Mouse (Mus musculus): ENCODE data around the gene Fbxo31.

Fbxo31 gene

GRCm38 (mm10) chr8:121589205-121589726 lies 10.7 kb upstream of the Fbxo31 start:
- CTCF ChIA-PET: no interaction called here

GRCm38 (mm10) chr8:121588750-121589149 lies 10.1 kb upstream of the Fbxo31 start:
- CTCF ChIA-PET: no interaction called here

GRCm38 (mm10) chr8:121585159-121585825 lies 6.7 kb upstream of the Fbxo31 start:
- CTCF ChIA-PET: interaction anchor here (0.5 kb wide), 1 partner anchor 1615 kb away, joined by 3 read pairs; no protein-coding TSS in a partner anchor

DNA sequence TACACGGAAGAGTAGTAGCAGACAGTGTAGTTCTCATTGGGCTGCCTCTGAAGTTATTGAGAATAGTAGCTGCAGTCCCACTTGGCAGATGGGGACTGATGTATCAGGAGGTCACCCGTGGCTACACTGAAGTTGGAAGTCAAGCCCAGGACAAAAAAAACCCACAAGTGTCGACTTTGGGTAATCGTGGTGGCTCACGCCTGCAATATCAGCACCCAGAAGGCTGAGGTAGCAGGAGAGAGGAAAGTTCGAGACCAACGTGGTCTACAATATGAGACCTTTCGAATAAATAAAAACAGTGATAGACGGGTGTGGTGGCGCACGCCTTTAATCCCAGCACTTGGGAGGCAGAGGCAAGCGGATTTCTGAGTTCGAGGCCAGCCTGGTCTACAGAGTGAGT lies 6.1 kb upstream of the Fbxo31 start:
- CTCF ChIA-PET: interaction anchor here (0.5 kb wide), 1 partner anchor 342 kb away, joined by 4 read pairs; no protein-coding TSS in a partner anchor

DNA sequence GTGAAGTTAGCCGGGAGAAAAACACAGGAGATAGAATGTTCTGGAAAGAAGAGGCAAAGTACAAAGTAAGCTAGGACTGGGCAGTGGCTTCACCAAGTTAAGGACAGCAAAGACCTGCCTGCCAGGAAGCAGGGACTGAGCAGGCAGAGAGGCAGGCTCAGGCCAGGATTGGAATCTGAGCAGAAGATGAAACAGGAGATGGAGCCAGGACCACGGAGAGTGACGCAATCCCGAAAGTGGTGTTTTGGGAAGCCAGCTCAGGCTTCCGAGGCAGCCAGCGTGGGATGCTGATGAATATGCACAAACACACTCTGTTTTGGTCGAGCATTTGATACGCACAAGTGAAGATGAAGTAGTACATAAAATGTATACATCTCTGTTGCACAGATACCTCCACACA lies 5.0 kb upstream of the Fbxo31 start:
- CTCF ChIA-PET: no interaction called here

GRCm38 (mm10) chr8:121580465-121580864 lies 1.9 kb upstream of the Fbxo31 start:
- CTCF ChIA-PET: interaction anchor here (1.0 to 1.1 kb wide), 2 partner anchors 10 to 14 kb away, joined by 3 to 9 read pairs; no protein-coding TSS in a partner anchor

- CTCF ChIA-PET: interaction anchor here (0.6 to 1.1 kb wide), 2 partner anchors 13 to 38 kb away, joined by 3 to 4 read pairs; partner anchors contain the start of gene Map1lc3b
Observed at GRCm38 (mm10) chr8:121577751-121578675, 593 bp downstream of the Fbxo31 start.

DNA sequence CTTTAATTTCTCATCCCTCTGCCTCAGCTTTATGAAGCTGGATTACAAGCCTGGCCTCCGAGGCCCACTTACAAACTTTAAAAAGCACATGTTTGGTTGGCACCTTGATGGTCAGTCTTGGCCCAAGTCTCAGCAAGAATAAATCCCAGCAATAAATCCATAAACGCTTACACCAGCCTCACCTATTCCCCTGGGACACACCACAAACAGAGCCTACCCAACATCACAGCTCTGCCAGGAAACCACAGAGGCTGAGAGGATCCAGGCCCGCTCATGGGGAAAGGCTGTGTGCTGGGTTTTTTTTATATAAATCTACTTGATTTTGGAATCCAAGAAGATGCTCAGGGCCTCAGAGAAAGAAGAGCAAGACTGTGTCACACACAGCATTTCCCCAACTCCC lies 2.9 kb downstream of the Fbxo31 start:
- CTCF ChIA-PET: no interaction called here

DNA sequence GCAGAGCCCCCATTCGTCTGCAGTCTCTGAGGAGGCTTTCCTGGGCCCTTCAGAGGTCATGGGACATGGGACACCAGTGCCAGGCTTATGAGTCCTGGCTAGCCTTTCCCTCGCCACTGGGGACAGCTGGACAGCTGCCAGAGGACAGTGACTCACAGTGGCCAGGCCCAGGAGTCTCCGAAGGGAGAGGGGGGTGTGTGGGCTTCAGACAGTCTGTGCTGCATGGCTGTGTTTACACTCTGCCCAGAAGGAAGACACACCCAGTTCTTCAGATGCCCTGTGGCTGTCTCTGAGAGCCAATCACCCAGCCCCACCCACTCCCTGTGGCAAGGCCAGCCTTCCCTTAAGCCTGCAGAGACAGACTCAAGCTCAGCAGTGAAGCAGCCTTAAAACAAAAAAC lies 5.3 kb downstream of the Fbxo31 start:
- CTCF ChIA-PET: no interaction called here

DNA sequence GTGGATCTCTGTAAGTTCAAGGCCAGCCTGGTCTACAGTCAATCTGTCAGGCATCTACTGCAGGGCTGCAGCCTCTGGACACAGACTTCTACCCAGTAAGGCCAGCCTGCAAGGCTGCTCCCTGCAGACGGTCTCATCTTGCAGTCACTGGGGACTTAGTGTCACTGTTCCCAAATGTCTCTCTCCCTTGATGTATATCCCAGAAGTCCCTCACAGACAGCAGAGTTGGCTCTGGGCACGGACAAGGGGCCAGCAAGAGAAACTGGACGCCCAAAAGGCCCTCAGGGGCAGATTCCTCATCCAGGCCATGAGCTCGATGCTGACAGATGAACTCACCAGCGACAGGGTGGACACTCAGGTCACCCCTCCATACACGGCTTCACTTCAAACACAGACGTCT lies 6.5 kb downstream of the Fbxo31 start:
- CTCF ChIA-PET: no interaction called here

DNA sequence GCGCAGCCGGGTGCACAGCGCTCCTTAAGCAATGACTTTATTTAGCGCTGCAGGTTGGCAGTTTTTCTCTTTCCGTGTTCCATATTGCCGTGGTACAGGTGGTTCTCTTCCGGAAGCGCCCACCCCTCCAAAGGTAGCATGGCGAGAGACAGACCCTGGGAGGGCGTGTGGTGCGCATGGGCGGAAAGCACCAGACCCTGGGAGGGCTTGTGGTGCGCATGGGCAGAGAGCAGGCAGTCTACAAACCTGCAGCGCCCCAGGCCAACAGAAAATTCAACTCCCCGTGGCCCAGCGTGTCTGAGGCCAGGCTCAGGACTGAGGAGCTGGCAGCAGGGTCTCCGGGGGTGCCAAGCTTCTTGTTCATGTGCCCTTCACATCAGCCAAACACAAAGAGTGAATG lies 7.8 kb downstream of the Fbxo31 start:
- CTCF ChIA-PET: no interaction called here

DNA sequence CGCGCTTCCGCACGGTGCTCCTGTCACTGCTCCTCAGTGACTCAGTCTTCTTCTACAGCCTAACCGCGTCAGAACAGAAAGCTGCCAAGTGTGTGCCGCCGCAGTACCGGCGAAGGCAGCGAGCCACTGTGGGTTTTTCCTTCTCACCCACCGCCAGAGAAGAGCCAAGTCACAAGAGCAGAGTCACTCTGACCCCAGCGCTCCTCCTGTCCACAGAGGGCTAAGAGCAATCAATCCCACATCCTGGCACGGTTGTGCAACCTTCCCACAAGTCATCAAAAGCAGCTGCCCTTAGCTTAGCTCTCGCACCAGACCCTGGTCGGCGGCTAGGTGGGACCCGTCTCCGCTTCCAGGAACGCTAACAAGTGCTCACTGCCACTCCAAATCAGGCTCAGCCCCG lies 8.3 kb downstream of the Fbxo31 start:
- CTCF ChIA-PET: no interaction called here

DNA sequence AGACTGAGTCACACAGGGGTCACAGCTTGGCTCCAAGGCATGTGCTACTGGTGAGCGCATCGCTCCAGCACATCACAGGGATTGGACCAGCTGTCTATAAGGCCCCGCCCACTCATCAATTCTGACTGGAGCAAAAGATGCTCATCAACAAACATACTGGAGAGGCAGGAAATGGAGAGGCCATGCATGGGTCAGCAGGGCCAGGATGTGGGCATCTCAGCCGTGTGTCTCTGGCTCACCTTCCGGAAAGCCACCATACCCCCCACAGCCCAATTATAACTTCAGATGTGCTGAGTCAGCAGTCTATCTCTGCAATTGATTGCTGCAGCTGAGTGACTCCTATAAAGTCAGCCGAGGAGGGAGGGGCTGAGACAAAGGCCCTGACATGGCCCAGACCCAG lies 10.3 kb downstream of the Fbxo31 start:
- CTCF ChIA-PET: no interaction called here

- CTCF ChIA-PET: no interaction called here
Observed at GRCm38 (mm10) chr8:121563701-121564100, 14.9 kb downstream of the Fbxo31 start.

DNA sequence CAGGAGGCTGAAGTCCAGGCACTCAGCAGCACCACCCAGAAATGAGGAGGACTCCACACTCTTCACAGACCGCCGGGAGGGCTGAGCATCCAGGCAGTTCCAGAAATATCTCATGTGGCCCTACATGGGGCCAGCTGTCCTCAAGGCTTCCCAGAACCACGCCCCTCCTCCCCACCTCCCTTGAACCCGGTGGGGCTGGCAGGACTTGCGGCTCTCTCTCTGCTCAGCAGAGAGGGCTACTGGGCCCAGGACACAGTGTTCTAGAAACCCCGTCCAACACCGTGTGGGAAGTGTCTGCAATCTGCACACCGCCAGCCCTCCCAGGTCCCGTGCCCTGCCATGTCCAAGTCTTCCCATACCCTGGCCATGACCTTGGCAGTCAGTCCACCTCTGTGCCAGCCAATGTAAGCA lies 15.7 kb downstream of the Fbxo31 start:
- CTCF ChIA-PET: no interaction called here

DNA sequence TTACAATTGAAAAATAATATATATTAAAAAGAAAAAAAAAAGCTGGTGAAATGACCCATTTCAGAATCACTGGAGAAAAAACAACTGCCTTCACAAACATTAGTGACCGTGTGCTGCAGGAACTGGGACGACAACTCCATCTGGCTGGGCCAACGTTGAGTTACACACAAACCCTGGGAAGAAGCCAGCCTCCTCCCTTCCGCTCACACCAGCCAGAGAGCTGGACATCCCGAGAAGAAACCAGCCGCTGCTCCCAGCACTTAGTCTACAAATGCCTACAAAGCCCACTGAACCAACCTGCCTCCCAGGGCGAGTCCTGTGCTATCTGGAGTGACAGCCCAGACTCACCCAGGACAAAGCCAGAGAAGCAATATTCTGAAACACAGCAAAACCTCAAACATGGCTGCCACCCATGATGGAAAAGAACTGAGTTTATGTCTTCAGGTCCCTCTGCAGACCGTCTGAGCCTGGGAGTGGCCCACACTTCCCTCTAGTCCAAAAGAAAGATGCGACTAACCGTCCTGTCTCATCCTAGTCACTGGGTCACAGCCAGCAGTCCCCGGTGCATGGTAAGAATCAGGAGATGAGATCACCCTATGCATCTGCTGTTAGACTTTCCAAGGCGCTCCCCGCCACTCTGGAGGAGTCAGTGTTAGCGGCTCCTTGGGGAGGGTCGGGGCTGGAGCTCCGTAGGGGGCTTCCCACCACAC lies 16.8 kb downstream of the Fbxo31 start:
- CTCF ChIA-PET: no interaction called here

GRCm38 (mm10) chr8:121560432-121561100 lies 18.0 kb downstream of the Fbxo31 start:
- CTCF ChIA-PET: no interaction called here

GRCm38 (mm10) chr8:121559801-121560200 lies 18.8 kb downstream of the Fbxo31 start:
- CTCF ChIA-PET: no interaction called here

DNA sequence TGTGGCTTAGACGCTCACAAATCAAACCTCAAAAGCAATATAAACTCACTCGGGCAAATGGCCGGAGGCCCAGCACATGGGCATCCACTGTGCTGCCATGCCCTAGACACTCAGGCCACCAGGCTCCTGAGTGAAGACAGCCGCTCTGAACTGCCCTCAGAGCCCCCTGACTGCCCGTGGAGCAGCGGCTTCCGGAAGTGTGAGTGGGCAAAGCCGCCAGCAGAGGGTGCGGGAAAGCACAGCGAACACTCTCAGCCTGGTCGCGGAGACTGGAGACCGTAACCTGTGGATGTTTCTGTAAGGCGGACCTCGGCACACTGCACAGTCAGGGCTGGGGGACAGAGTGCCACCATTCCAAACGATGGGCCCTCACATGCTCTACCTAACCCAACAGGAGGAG lies 20.1 kb downstream of the Fbxo31 start:
- CTCF ChIA-PET: no interaction called here

DNA sequence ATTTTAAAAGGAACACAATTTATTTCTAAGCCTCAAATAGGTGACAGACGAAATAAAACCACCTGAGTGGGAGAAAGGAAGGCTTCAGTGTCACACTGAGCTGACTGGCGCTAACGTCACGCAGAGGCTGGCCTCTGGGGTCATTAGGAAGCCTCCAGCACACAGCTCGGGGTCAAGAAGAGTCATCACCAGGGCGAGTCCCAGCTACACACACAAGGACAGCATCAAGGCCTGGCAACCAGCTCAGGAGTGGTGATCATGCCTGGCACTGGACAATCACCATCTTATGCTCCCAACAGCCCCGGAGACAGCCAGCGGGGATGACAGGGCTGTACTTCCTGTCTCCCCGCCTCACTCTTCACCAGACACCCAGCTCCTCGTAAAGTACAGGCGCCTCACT lies 20.9 kb downstream of the Fbxo31 start:
- CTCF ChIA-PET: no interaction called here

DNA sequence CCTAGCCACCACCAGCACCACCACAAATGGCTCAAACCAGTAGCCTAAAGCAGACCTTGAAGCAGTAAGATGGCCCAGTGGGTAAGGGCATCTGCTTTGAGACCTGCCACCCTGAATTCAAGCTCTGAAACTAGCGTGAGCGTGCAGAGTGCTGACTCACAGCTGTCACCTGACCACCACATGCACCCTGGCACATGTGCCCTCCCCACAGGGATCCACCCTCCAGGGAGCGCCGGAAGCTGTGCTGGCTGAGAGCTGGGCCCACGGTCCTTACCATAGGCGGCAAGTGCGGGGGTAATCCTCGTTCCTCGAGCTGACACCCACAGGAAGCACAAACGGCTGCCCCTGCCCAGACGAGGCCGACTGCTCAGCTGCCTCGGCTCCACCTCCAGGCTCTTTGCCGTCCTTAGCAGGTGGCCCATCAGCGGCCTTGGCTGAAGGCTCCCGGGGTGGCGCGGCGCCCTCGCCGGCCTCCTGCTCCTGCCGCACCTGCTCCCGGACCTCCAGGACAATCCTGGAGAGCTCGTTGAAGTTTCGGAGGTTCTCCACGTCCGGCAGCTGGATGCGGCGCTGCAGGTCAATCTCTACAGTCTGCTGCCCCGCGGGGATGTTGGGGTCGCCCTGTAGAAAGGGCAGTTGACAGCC lies 24.7 kb downstream of the Fbxo31 start:
- CTCF ChIA-PET: no interaction called here
